ENCODE assay signal across 8 mouse cellular contexts in the genomic region with DNA sequence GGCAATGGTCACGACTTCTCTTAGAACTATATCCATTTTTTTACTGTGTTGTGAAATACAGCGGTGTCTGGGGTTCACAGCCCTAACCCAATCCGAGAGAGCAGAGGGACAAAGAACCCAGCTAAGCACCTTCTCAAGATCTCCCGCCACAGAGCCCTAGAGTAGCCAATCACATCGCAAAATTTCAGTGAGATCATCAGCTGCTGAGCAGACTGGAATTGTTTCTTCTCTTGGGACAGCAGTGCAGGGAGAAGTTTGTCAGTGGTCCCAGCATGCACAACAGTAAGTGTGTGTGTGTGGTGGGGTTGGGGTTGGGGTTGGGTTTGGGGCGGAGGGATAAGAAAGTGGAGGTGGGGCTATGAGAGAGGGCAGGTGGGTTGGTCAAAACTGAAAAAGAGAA. TPM values are rescaled to one million over a fixed set of nuclear protein-coding genes. Genes with fewer than 3 reads are reported as not detected.
DNase-seq lines count a peak whose midpoint lies in the region; ATAC-seq lines count a peak whose summit lies in the region.

No protein-coding gene starts in this region.

- ATAC-seq in heart, embryonic 12.5 days (ENCODE audit: insufficient number of reproducible peaks, low FRiP score), result peak; percentile 75
- ATAC-seq in kidney, embryonic 16.5 days (ENCODE audit: low FRiP score, low TSS enrichment), result peak; percentile 90

- 4% methylated on average over 6 of the region's 6 CpGs for WGBS in heart, embryonic 12.5 days
- WGBS in kidney, embryonic 16.5 days, result 1% methylated on average over 6 of the region's 6 CpGs

- H3K36me3 ChIP-seq in heart, embryonic 12.5 days, result no peaks in the 10 kb centered on the region
- no peaks in the 10 kb centered on the region for H3K36me3 ChIP-seq in kidney, embryonic 16.5 days (ENCODE audit: insufficient read depth, low read length)
- no peaks in the 10 kb centered on the region for H3K36me3 ChIP-seq in megakaryocyte, embryonic 14.5 days (replicated peaks; ENCODE audit: low read length)

- H3K4me1 ChIP-seq in heart, embryonic 12.5 days (replicated peaks), result peaks cover 14% of the 10 kb centered on the region
- no peaks in the 10 kb centered on the region for H3K4me1 ChIP-seq in kidney, embryonic 16.5 days (ENCODE audit: insufficient read depth, low read length)
- H3K4me1 ChIP-seq in megakaryocyte, embryonic 14.5 days, result peaks cover 26% of the 10 kb centered on the region

- peak overlapping the region; percentile 41 for H3K4me3 ChIP-seq in heart, embryonic 12.5 days
- H3K4me3 ChIP-seq in kidney, embryonic 16.5 days (ENCODE audit: low read length), result peak overlapping the region; percentile 20
- peak overlapping the region; percentile 85 for H3K4me3 ChIP-seq in megakaryocyte, embryonic 14.5 days (replicated peaks)

- peak overlapping the region; percentile 60; the same call in 1 of the 2 replicates for H3K9ac ChIP-seq in heart, embryonic 12.5 days
- H3K9ac ChIP-seq in kidney, embryonic 16.5 days (replicated peaks; ENCODE audit: low read length), result no peak overlapping the region

- H3K27ac ChIP-seq in heart, embryonic 12.5 days (ENCODE audit: poor library complexity, severe bottlenecking), result no peak overlapping the region
- no peak overlapping the region for H3K27ac ChIP-seq in kidney, embryonic 16.5 days (ENCODE audit: low read length)

- H3K9me3 ChIP-seq in heart, embryonic 12.5 days (replicated peaks), result no peaks in the 10 kb centered on the region
- no peaks in the 10 kb centered on the region for H3K9me3 ChIP-seq in kidney, embryonic 16.5 days (ENCODE audit: low read length)
- H3K9me3 ChIP-seq in megakaryocyte, embryonic 14.5 days, result no peaks in the 10 kb centered on the region

- H3K4me2 ChIP-seq in heart, embryonic 12.5 days, result peak overlapping the region; percentile 66
- H3K4me2 ChIP-seq in kidney, embryonic 16.5 days (replicated peaks; ENCODE audit: low read depth, low read length), result peak overlapping the region; percentile 50

- DNase-seq in ovary, postnatal 10 days (ENCODE audit: low spot score), result peak; percentile 24
- DNase-seq in ovary, adult 18-20 months (ENCODE audit: low spot score), result no peak
- DNase-seq in embryo, embryonic 10.5 days (ENCODE audit: low spot score), result peak; percentile 92
- peak; percentile 46 to 56 for DNase-seq in spleen, postnatal 10 days (ENCODE audit: low spot score in 2 of 2)
- no peak for DNase-seq in gastrocnemius, postnatal 25 days

- H3K27me3 ChIP-seq in heart, embryonic 12.5 days (replicated peaks), result no peaks in the 10 kb centered on the region
- H3K27me3 ChIP-seq in kidney, embryonic 16.5 days (ENCODE audit: insufficient read depth, low read length), result no peaks in the 10 kb centered on the region
- H3K27me3 ChIP-seq in megakaryocyte, embryonic 14.5 days (replicated peaks), result peaks cover 20% of the 10 kb centered on the region

RNA-seq across cellular contexts. Expression of a gene that starts 0.7 kb away (rescaled TPM):
- 2.4 and 3.0 TPM in 2 replicates for polyA plus RNA-seq in heart, embryonic 12.5 days (2016; fragmentation: Nextera tagmentation; extraction: Ambion mirVana)
- 2.3 and 3.5 TPM in 2 replicates for polyA plus RNA-seq in kidney, embryonic 16.5 days (2015; fragmentation: Nextera tagmentation; extraction: Ambion mirVana)
- polyA plus RNA-seq in megakaryocyte, embryonic 14.5 days (2012; ENCODE audit: insufficient read depth, low replicate concordance), result 0.08 TPM in 1 of 2 replicates, not detected in the other
- under 1 TPM; 0.46 to 0.56 TPM for total RNA-seq in gastrocnemius, postnatal 25 days (2021)

RNA-seq across cellular contexts. Expression of a gene that starts 16.4 kb away (rescaled TPM):
- 3.9 and 4.5 TPM in 2 replicates for polyA plus RNA-seq in heart, embryonic 12.5 days (2016; fragmentation: Nextera tagmentation; extraction: Ambion mirVana)
- 0.45 and 0.75 TPM in 2 replicates for polyA plus RNA-seq in kidney, embryonic 16.5 days (2015; fragmentation: Nextera tagmentation; extraction: Ambion mirVana)
- polyA plus RNA-seq in megakaryocyte, embryonic 14.5 days (2012; ENCODE audit: insufficient read depth, low replicate concordance), result 1.4 and 1.6 TPM in 2 replicates
- 1 to 10 TPM; 3.4 to 5.2 TPM for total RNA-seq in gastrocnemius, postnatal 25 days (2021)

RNA-seq across cellular contexts. Expression of a gene that starts 17.5 kb away (rescaled TPM):
- polyA plus RNA-seq in heart, embryonic 12.5 days (2016; fragmentation: Nextera tagmentation; extraction: Ambion mirVana), result 0.57 TPM in 2 replicates
- 1.1 and 1.4 TPM in 2 replicates for polyA plus RNA-seq in kidney, embryonic 16.5 days (2015; fragmentation: Nextera tagmentation; extraction: Ambion mirVana)
- not detected in 2 replicates for polyA plus RNA-seq in megakaryocyte, embryonic 14.5 days (2012; ENCODE audit: insufficient read depth, low replicate concordance)
- total RNA-seq in gastrocnemius, postnatal 25 days (2021), result 10 to 100 TPM in 1 of 2 experiments, 1 to 10 TPM in 1; 9.9 to 11.4 TPM

Comparison
In these comparisons a context has a peak if more than half of its experiments do, and no peak if none do; other contexts are left out.
1. DNase-seq: peak in ovary, postnatal 10 days (single experiment), embryo, embryonic 10.5 days (single experiment) and spleen, postnatal 10 days (2 of 2); none in ovary, adult 18-20 months (single experiment) and gastrocnemius, postnatal 25 days (single experiment).
2. H3K4me3 ChIP-seq: peak in every context shown above with its lines; median percentile 85 in megakaryocyte, embryonic 14.5 days; 41 in heart, embryonic 12.5 days; 20 in kidney, embryonic 16.5 days.